Mouse (Mus musculus): ENCODE data around the gene Sh3bp1.
A peak's percentile ranks its signal among the peaks of the same experiment; 100 is the strongest.

Sh3bp1 gene

DNA sequence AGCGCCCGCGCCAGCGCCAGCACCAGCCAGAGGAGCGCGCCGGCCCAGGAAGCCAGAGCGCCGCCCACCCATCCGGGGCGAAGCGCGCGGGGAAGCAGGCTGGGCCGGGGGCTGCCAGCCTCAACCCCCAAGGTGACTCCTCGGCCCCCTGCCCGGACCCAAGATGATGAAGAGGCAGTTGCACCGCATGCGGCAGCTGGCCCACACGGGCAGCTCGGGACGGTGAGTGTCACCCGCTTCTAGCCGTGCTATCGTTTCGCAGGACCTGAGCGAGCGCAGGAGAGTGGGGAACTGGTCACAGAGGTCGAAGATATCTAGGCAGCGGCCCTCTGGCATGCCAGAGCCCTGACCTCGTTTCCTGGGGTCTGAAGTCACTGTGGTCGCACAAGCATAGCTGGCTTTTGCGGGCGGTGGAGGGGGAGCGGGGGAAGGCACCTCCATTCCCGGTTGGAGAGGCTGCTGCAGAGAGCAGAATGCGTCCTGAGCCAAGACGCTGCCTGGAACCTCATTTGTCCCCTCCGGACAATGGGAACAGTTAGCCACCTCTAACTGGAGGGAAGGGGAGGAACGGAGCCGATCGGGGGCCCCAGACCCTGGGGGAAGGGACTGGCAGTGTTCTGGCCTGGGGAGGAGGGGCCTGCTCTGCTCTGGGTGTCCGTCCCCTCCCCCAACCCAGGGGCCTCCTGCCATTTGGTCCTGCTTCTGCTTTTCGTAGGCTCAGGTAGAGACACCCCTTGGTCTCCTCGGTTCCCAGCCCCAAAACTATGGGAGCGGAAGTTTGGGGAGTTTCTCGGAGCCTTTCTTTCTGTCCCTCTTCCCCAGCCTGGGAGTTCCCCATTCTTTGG, at the start of gene Sh3bp1:
Gene Sh3bp1 (plus strand): TSS at position 29 of the 845 bp plus-strand sequence.
- no peak for DNase-seq (ENCODE audit: low read depth)

GRCm38 (mm10) chr15:78850059-78850824, 49.3 kb upstream of the Sh3bp1 start:
- DNase-seq (ENCODE audit: low read depth), result no peak

GRCm38 (mm10) chr15:78850944-78851343, 48.6 kb upstream of the Sh3bp1 start:
- no peak for DNase-seq (ENCODE audit: low read depth)

DNA sequence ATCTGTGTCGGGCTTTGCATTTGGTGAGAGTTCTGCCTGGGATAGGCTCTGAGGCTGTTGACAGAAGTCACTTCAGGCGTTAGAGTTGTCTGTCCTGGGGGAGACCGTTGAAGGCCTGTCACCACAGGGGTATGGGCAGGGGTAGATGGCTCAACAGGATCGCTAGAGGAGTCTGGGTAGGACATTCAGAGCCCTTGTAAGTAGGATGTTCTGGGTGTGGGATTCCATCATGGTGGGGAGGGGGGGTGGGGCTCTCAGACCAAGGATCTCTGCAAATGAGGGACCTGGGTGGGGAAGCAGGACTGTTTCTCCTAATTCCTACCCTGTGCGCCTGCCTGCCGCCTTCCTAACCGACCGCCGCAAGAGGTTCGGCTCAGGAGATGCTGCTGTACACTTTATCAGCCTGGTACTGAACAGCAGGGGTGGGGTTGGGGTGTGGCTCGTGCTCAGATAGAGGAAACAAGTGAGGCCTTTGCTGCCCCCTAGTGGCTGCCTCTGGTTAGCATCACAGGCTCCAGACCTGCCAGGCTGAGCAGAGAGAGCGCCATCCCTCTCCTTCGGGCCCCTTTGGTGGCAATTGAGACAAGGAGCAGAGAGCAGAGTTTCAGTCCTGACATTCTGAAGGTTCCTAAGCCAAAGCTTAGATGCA, 47.9 kb upstream of the Sh3bp1 start:
- no peak for DNase-seq (ENCODE audit: low read depth)

- DNase-seq (ENCODE audit: low read depth), result peak; percentile 83
Observed at GRCm38 (mm10) chr15:78855303-78855965, 44.1 kb upstream of the Sh3bp1 start, which contains the start of gene Lgals2. Lgals2 (minus strand) TSS chr15:78855529.

- no peak for DNase-seq (ENCODE audit: low read depth)
Observed at GRCm38 (mm10) chr15:78857009-78857408, 42.6 kb upstream of the Sh3bp1 start.

DNA sequence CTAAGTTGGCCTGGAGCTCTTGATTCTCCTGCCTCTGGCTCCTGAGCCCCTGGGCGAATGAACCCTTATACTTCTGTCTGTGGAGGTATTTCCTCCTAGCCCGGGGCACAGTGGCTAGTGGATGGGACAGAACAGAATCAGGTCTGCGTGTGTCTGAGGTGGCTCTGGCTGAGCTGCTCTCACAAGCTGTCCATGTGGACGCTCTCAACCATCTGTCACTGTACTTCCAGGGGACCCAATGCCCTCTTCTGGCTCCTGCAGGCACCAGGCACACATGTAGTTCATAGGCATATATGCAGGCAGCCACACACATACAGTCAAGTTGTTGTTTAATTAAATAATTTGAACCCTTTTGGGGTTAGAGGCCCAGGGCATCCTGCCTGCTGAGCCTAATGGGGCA, 40.3 kb upstream of the Sh3bp1 start:
- no peak for DNase-seq (ENCODE audit: low read depth)

DNA sequence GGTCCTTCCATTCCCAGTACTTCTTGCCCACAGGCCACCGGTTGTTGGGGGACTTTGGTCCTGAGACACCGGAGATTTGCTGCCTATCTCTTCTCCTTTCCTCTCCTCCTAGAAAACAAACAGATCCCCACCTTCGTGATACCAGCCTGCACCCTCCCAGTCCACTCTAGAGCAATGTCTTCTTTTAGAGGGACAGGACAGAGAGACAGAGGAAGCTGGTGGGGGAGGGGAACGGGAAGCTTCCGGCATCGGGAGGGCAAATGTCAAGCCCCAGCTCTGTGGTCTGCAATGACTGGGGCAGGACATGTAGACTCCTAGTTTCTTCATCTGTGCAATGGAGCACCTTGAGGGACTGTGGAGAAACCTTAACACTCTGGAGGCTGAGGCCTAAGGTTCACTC, 39.9 kb upstream of the Sh3bp1 start:
- DNase-seq (ENCODE audit: low read depth), result no peak

GRCm38 (mm10) chr15:78862280-78862679, 37.3 kb upstream of the Sh3bp1 start:
- DNase-seq (ENCODE audit: low read depth), result no peak

DNA sequence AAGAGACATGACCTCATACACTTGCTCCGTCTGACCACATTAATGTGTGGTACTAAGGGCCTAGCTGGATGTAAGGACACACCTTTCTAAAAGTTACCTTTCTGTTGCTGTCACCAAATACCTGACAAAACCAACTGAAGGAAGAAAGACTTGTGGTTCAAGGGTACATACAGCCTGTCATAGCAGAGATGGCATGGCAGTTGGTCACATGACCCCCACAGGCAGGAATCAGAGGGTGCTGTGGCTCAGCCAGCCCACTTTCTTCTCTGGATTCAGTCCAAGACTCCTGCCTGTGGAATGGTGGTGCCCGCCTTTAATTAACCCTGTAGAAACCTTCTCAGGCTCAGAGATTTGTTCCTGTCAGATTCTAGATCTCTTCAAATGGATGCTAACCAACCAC, 36.4 kb upstream of the Sh3bp1 start:
- no peak for DNase-seq (ENCODE audit: low read depth)

- DNase-seq (ENCODE audit: low read depth), result no peak
Observed at GRCm38 (mm10) chr15:78863852-78864253, 35.7 kb upstream of the Sh3bp1 start.

- no peak for DNase-seq (ENCODE audit: low read depth)
Observed at GRCm38 (mm10) chr15:78868398-78868797, 31.2 kb upstream of the Sh3bp1 start.

DNA sequence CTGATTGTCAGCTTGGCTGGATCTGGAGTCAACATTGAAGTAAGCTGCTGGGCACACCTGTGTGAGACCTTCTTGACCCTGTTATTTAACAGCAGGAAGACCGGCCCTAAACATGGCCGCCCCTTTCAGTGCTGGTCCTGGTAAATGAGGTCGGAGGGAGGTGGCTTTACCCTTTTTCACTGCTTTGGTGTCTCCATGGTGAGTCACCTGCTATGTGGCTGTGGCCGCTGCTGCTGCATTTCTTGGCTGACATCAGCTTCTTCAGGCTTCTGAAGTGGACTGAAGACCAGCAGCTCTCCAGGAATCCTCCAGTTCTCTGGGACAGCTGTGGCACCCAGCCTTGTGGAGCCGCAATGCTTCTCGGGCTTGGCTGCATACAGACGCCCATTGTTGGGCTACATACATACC, 30.7 kb upstream of the Sh3bp1 start:
- DNase-seq (ENCODE audit: low read depth), result no peak

DNA sequence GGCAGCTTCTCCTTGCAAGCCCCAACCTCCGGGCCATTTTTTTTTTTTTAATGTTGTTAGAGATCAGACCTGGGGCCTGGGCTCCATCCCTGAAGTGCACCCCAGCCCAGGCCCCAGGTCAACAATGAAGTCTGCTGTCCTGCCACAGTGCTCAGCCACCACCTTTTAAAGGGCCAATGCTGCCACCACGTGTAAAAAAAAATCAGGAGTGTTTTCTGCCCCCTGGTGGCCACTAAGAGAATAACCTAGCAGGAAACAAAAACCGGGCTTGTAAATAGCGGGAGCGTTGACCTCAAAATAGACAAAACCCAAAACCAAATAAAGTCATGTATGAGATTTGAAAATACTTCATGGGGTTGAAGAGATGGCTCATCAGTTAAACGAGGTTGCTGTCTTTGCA, 29.8 kb upstream of the Sh3bp1 start:
- no peak for DNase-seq (ENCODE audit: low read depth)

DNA sequence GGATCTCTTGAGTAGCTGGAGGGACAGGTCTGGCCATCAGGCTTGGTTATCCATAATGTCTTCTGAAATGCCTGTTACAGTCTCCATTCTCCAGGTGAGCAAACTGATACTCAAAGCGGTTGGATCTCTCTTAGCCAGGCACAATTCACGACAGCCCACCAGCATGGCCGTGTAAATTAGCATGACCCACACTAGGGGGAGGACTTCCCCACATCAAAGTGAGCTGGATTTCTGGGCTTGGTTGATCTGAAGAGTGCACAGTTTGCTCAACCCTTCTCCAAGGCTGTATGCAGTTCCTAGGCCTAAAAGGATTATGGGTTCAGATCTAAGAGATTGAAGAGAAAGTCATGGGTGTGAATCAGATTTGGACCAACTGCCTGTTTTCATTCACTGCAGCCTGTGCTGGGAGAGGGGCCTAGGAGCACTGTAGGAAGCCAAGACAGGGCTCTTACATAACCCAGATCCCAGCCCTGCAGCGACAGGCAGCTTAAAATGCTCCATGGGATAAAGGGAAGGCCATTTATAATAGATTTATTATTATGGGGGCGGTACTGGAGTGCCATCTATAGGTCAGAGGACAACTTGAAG, 27.5 kb upstream of the Sh3bp1 start:
- DNase-seq (ENCODE audit: low read depth), result no peak

DNA sequence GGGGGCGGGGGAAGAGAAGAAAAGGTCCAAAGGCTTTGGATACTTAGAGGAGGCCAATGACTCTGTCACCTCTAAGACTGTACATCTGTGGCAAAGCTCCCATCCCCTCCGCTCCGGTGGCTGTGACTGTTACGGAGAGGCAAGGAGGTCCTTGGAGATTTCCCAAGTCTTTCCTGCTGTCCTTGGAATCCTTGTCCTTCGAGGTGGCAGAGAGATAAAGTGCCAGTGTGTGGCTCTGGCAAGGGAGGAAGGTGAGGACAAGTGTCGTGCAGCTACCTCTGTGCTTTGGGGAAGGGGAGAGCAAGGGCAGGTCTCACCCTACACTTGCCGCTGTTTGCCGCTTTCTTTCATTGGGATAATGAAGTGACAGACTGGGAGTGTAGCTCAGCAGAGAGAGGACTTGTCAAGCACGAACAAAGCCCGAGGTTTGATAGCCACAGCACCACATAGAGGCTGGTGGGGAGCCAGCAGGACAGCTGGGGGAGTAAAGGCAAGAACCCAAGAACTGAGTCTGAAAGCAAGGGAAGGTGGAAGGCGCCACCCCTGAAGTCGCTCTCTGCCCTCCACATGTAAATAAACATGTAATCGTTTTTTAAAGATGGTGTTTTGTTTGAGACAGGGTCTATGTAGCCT, 25.6 kb upstream of the Sh3bp1 start:
- DNase-seq (ENCODE audit: low read depth), result no peak

DNA sequence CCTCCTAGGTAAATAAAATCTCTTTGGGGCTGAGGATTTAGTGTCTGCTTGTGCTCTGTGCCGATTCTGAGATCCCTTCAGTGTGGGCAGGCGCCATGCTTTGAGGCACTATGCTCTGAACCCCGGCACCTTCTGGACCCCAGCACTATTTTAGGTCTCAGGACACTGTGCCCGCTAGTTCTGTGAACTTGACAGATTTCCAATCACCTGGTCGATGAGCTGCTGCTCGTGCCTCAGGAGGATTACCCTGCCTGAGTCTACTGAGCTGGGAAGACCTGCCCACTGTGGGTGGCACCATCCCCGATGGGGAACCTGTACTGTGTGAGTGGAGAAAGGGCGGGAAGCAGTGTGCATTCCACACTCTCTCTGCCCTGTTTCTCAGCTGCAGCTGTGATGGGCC, 24.6 kb upstream of the Sh3bp1 start:
- no peak for DNase-seq (ENCODE audit: low read depth)

DNA sequence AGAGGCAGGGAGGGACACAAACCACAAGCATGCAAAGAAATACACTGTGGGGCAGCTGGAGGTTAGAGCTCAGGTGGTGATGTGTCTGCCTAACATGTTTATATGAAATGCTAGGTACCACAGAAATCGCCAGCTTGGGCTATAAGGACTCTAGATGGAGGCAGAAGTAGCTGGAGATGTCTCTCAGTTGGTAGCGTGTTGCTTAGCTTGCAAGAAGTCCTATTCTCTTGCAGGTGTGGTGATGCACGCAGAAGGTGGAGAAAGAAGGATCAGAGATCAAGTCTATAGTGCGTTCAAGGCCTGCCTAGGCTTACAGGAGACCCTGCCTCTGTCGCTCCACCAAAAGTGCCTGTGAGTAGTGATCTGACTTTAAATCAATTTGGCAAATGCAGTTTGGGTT, 24.0 kb upstream of the Sh3bp1 start:
- no peak for DNase-seq (ENCODE audit: low read depth)

DNA sequence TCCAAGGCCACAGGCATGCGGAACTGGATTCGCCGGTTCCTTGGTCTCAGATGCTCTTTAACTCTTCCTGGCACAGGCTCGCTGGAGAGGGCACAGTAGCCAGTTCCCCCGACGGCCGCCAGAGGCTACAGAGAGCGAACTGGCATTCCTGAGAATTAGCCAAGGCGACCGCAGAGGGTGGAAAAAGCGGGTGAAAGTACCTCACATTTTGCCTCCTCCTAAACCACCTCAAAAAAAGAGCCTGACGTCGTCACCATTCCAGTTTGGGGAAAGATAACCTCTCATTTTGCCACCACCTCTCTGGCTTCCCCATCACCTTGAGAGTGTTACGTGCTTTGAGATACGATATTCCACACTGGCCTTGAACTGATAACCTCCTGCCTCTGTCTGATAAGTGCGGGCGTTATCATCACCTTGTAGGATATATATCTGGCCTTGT, 23.3 kb upstream of the Sh3bp1 start:
- DNase-seq (ENCODE audit: low read depth), result peak; percentile 72

GRCm38 (mm10) chr15:78876991-78877809, 22.4 kb upstream of the Sh3bp1 start, which contains the start of gene Gga1:
Gga1 (plus strand) TSS chr15:78877190.
- DNase-seq (ENCODE audit: low read depth), result peak; percentile 81

Data from fibroblast of lung, adult 2 months (primary cell).